Comparison of ENCODE assay signal across 9 mouse cellular contexts in the genomic region with DNA sequence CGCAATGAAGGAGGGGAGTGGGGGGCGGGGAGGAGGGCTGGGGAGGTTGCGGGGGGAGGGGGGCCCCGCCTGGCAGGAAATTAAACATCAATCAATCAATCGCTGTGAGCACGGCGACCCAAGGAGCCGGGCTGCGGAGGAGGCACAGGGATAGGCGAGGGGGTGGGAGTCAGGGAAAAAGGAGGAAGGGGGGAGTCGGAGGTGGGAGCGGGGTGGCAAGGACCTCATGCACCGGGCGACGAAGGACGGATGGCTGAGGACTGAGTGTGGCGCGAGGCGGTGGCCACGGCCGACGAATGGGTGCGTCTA. TPM values are rescaled to one million over a fixed set of nuclear protein-coding genes. Genes with fewer than 3 reads are reported as not detected.
DNase-seq lines count a peak whose midpoint lies in the region; ATAC-seq and TF ChIP-seq lines count a peak whose summit lies in the region.
"Had no signal": no experiment of that assay in that cellular context is flagged by ENCODE, and none has a peak within 500 bp of the region (broad histone marks: within the 10 kb centered on the region; RNA-seq: fewer than 3 reads in every experiment).

No protein-coding gene starts in this region.

- DNase-seq in heart, postnatal 10 days: no peak
- DNase-seq in ES-CJ7 (ENCODE audit: low read depth, low spot score): peak; percentile 69
- DNase-seq in liver, postnatal 0 days: no peak
- no peak for DNase-seq in adrenal gland, adult 18-20 months (ENCODE audit: low spot score in 2 of 2)
- no peak for DNase-seq in yolk sac, embryonic 10.5 days (ENCODE audit: low spot score)
- DNase-seq in left cerebral cortex, postnatal 4 days: no peak

- no peak for ATAC-seq in heart, embryonic 12.5 days (ENCODE audit: insufficient number of reproducible peaks, low FRiP score)
- no peak for ATAC-seq in heart, embryonic 16.5 days (replicated peaks; ENCODE audit: extremely low read depth, insufficient read depth, low FRiP score)
- ATAC-seq in liver, postnatal 0 days: no peak

- no peak for TF ChIP-seq EP300 in liver, postnatal 0 days (IDR thresholded peaks at IDR 0.05; ENCODE audit: low read depth)

- H3K9me3 ChIP-seq in heart, embryonic 12.5 days (replicated peaks): no peaks in the 10 kb centered on the region
- no peaks in the 10 kb centered on the region for H3K9me3 ChIP-seq in heart, embryonic 16.5 days (replicated peaks; ENCODE audit: control insufficient read depth, low read length)
- H3K9me3 ChIP-seq in liver, postnatal 0 days (ENCODE audit: low read length): no peaks in the 10 kb centered on the region

- no peak overlapping the region for H3K27ac ChIP-seq in heart, embryonic 12.5 days (ENCODE audit: poor library complexity, severe bottlenecking)
- no peak overlapping the region for H3K27ac ChIP-seq in heart, embryonic 16.5 days (ENCODE audit: low read length)
- H3K27ac ChIP-seq in liver, postnatal 0 days (ENCODE audit: low read depth): no peak overlapping the region

- intact Hi-C loops in heart, postnatal 10 days (cut with DNase I): loop anchor here (5.0 kb wide), 1 partner anchor 1840 kb away; the partner anchor contains the start of gene Mob4
- intact Hi-C loops in left cerebral cortex, postnatal 4 days (cut with DNase I): no loop called here

- no peaks in the 10 kb centered on the region for H3K36me3 ChIP-seq in heart, embryonic 12.5 days
- H3K36me3 ChIP-seq in heart, embryonic 16.5 days (ENCODE audit: control insufficient read depth, insufficient read depth): no peaks in the 10 kb centered on the region
- no peaks in the 10 kb centered on the region for H3K36me3 ChIP-seq in liver, postnatal 0 days (replicated peaks; ENCODE audit: insufficient read depth, low read length)

- 2% methylated on average over 23 of the region's 23 CpGs for WGBS in heart, embryonic 12.5 days
- WGBS in heart, embryonic 16.5 days: under 1% methylated on average over 23 of the region's 23 CpGs
- 0% methylated on average over 21 of the region's 23 CpGs for WGBS in liver, postnatal 0 days (ENCODE audit: insufficient replicate concordance)

- H3K27me3 ChIP-seq in heart, embryonic 12.5 days (replicated peaks): peaks cover 58% of the 10 kb centered on the region
- peaks cover 55% of the 10 kb centered on the region for H3K27me3 ChIP-seq in heart, embryonic 16.5 days (ENCODE audit: control insufficient read depth, insufficient read depth, low read length)
- peaks cover 71% of the 10 kb centered on the region for H3K27me3 ChIP-seq in liver, postnatal 0 days (ENCODE audit: insufficient read depth, low read length)

- peaks cover 34% of the 10 kb centered on the region for H3K4me1 ChIP-seq in heart, embryonic 12.5 days (replicated peaks)
- H3K4me1 ChIP-seq in heart, embryonic 16.5 days (ENCODE audit: control insufficient read depth, insufficient read depth, low read length): peaks cover 16% of the 10 kb centered on the region
- peaks cover 17% of the 10 kb centered on the region for H3K4me1 ChIP-seq in liver, postnatal 0 days (ENCODE audit: insufficient read depth)

- no peak for TF ChIP-seq CTCF in liver, postnatal 0 days (IDR thresholded peaks at IDR 0.05; ENCODE audit: low read depth)

- H3K4me3 ChIP-seq in heart, embryonic 12.5 days: peak overlapping the region; percentile 66
- peak overlapping the region; percentile 86 for H3K4me3 ChIP-seq in heart, embryonic 16.5 days (ENCODE audit: low read length)
- peak overlapping the region; percentile 69 for H3K4me3 ChIP-seq in liver, postnatal 0 days (ENCODE audit: low read depth, low read length)

- H3K4me2 ChIP-seq in heart, embryonic 12.5 days: peak overlapping the region; percentile 87
- peak overlapping the region; percentile 100 for H3K4me2 ChIP-seq in heart, embryonic 16.5 days (ENCODE audit: low read depth, low read length)
- H3K4me2 ChIP-seq in liver, postnatal 0 days (ENCODE audit: low read depth, low read length): peak overlapping the region; percentile 99

- H3K9ac ChIP-seq in heart, embryonic 12.5 days: peak overlapping the region; percentile 70
- H3K9ac ChIP-seq in heart, embryonic 16.5 days (ENCODE audit: low read length): peak overlapping the region; percentile 74
- H3K9ac ChIP-seq in liver, postnatal 0 days (replicated peaks): peak overlapping the region; percentile 61; the same call in 1 of the 2 replicates

RNA-seq across cellular contexts. Expression of gene Satb2, which starts 6.6 kb away (rescaled TPM):
- 0.10 and 0.22 TPM in 2 replicates for polyA plus RNA-seq in heart, embryonic 12.5 days (2016; fragmentation: Nextera tagmentation; extraction: Ambion mirVana)
- under 1 TPM; 0.52 to 0.74 TPM for total RNA-seq in heart, postnatal 10 days (2021)
- 0.10 and 0.26 TPM in 2 replicates for polyA plus RNA-seq in heart, embryonic 16.5 days (2015; fragmentation: Nextera tagmentation; extraction: Ambion mirVana)
- 0.05 and 0.11 TPM in 2 replicates for polyA plus RNA-seq in liver, postnatal 0 days (2015; fragmentation: Nextera tagmentation; extraction: Ambion mirVana)
- 1 to 10 TPM; 1.5 to 4.2 TPM for total RNA-seq in adrenal gland, adult 18-20 months (2021)
- total RNA-seq in left cerebral cortex, postnatal 4 days (2021): 100 to 1,000 TPM; 265 to 341 TPM
- total RNA-seq: MEL had no signal

Comparison
In these comparisons a context has a peak if more than half of its experiments do, and no peak if none do; other contexts are left out.
1. RNA of gene Satb2, which starts 6.6 kb away (total RNA-seq): 265 to 341 TPM in left cerebral cortex, postnatal 4 days; 1.5 to 4.2 TPM in adrenal gland, adult 18-20 months and 0.52 to 0.74 TPM in heart, postnatal 10 days; every median in the first group is over 10 times any median in the second.
2. Peak in every context shown above with its lines, with median percentiles within 50 percentile points of each other: H3K4me2 ChIP-seq, H3K4me3 ChIP-seq and H3K9ac ChIP-seq.